Mouse (Mus musculus) embryo, embryonic 11 days (tissue): ENCODE measurements around the gene Cd163l1.

Experiments used
- DNase-seq: peaks from one replicate; pipeline ENCODE4 v3.0.0-alpha.2; 2015

Gene Cd163l1

DNA sequence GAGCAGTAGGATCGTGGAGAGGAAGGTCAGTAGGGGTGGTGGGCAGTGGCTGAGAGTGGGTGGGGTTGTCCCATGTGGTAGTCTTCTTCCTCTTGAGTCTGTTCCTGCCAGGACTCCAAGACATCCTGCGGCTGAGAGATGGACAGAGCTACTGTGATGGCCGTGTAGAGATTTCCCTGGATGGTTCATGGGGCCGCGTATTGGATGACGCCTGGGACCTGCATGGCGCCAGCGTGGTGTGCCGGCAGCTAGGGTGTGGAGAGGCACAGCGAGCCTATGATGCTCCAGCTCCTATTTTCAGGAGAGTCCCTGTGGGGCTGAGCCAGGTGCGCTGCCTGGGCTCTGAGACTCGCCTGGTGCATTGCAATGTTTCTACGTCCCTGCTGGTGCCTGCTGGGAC lies 6.1 kb downstream of the Cd163l1 start:
- DNase-seq = no peak

DNA sequence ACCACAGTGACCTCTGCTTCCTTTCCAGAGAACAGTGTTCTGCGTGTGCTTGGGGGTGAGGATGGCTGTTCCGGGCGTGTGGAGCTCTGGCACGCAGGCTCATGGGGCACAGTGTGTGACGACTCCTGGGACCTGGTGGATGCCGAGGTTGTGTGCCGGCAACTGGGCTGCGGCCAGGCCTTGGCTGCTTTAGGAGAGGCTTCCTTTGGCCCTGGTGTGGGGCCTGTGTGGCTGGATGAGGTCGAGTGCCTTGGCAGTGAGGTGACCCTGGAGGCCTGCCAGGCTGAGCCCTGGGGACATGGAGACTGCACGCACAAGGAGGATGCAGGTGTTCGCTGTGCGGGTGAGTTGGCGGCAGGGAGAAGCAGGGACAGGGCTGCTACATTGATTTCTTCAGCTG lies 10.4 kb downstream of the Cd163l1 start:
- DNase-seq = no peak

- no peak for DNase-seq
Observed at GRCm38 (mm10) chr7:140231026-140231425, 13.0 kb downstream of the Cd163l1 start.

- DNase-seq = no peak
Observed at GRCm38 (mm10) chr7:140233696-140234095, 15.6 kb downstream of the Cd163l1 start.

DNA sequence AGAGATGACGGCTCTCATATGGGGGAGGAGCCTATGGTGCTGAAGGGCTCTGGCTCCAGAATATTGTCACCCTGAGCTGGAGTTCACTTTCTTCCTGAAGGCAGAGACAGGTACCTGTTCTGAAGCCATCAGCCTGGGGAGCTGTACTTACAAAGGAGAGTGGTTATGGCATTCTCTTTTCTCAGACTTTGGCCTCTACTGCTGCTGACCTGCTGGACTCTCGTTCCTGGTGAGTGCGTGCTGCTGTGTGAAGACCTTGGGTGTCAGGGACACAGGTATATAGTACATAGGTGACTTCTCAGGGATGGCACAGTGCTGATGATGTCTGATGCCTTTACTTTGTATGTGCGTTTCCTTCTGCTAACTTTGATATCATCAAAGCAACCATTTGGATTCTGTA lies 29.1 kb downstream of the Cd163l1 start, which contains the start of gene 5830411N06Rik:
Gene 5830411N06Rik (plus strand): TSS at position 69 of the 400 bp plus-strand sequence.
- no peak for DNase-seq

- no peak for DNase-seq
Observed at GRCm38 (mm10) chr7:140253780-140254299, 35.8 kb downstream of the Cd163l1 start.
